22 mouse cellular contexts compared by ENCODE assay signal in genomic region chr12:75560681-75561387, GRCm38 (mm10). TPM values are rescaled to one million over a fixed set of nuclear protein-coding genes. Genes with fewer than 3 reads are reported as not detected.
DNase-seq lines count a peak whose midpoint lies in the region; ATAC-seq and TF ChIP-seq lines count a peak whose summit lies in the region.
"Had no signal": no experiment of that assay in that cellular context is flagged by ENCODE, and none has a peak within 500 bp of the region (broad histone marks: within the 10 kb centered on the region; RNA-seq: fewer than 3 reads in every experiment).

No protein-coding gene starts in this region.

- TF ChIP-seq CTCF in heart, adult 2 months (IDR thresholded peaks at IDR 0.05), result no peak
- TF ChIP-seq CTCF in heart, postnatal 0 days (IDR thresholded peaks at IDR 0.05; ENCODE audit: low read depth), result no peak

- no peaks in the 10 kb centered on the region for H3K9me3 ChIP-seq in heart, embryonic 13.5 days
- no peaks in the 10 kb centered on the region for H3K9me3 ChIP-seq in heart, postnatal 0 days (replicated peaks; ENCODE audit: control insufficient read depth, low read length)
- H3K9me3 ChIP-seq: embryonic facial prominence, embryonic 13.5 days; forebrain, embryonic 13.5 days; G1E; hindbrain, embryonic 15.5 days had no signal

- 0 out of 2 replicates have a peak, but pooled peaks cover 4% of the 10 kb centered on the region for H3K36me3 ChIP-seq in heart, embryonic 13.5 days
- peaks cover 12% of the 10 kb centered on the region for H3K36me3 ChIP-seq in heart, adult 2 months (ENCODE audit: control insufficient read depth, insufficient read depth, low read length)
- H3K36me3 ChIP-seq in heart, postnatal 0 days (replicated peaks; ENCODE audit: control insufficient read depth, insufficient read depth, low read length), result no peaks in the 10 kb centered on the region
- H3K36me3 ChIP-seq: hindbrain, embryonic 15.5 days had no signal

- intact Hi-C loops in heart, adult 2 months (cut with DNase I), result no loop called here

- no peak for TF ChIP-seq EP300 in heart, adult 2 months (IDR thresholded peaks at IDR 0.05; ENCODE audit: insufficient read depth, low read depth, low read length)
- TF ChIP-seq EP300 in heart, postnatal 0 days (IDR thresholded peaks at IDR 0.05; ENCODE audit: low read depth), result no peak

- no peak overlapping the region for H3K9ac ChIP-seq in heart, embryonic 13.5 days
- H3K9ac ChIP-seq in heart, adult 2 months (ENCODE audit: low read depth, low read length), result no peak overlapping the region
- no peak overlapping the region for H3K9ac ChIP-seq in heart, postnatal 0 days (replicated peaks; ENCODE audit: low read depth, low read length)
- H3K9ac ChIP-seq: embryonic facial prominence, embryonic 13.5 days; forebrain, embryonic 13.5 days; forebrain, postnatal 0 days; hindbrain, embryonic 15.5 days had no signal

- DNase-seq in heart, adult 2 months, result no peak
- DNase-seq in heart, postnatal 0 days (ENCODE audit: low spot score), result no peak
- no peak for DNase-seq in heart, adult 18-20 months
- DNase-seq in thymus, adult 18-20 months, result no peak
- no peak for DNase-seq in frontal cortex, postnatal 10 days (ENCODE audit: low spot score in 2 of 2)
- DNase-seq: adrenal gland, postnatal 14 days; B cell, adult 2 months; cerebellum, adult 11-12 months; cerebellum, adult 9-10 months; forebrain, postnatal 0 days; gastrocnemius, adult 2 months; gastrocnemius, postnatal 25 days; kidney, adult 11 months; kidney, adult 9 months had no signal

- peaks cover 12% of the 10 kb centered on the region for H3K79me2 ChIP-seq in heart, adult 2 months (replicated peaks; ENCODE audit: control insufficient read depth, insufficient read depth, low read length)

- no peak overlapping the region for H3K4me2 ChIP-seq in heart, embryonic 13.5 days
- no peak overlapping the region for H3K4me2 ChIP-seq in heart, postnatal 0 days (ENCODE audit: low read depth, low read length)
- H3K4me2 ChIP-seq: embryonic facial prominence, embryonic 13.5 days; forebrain, embryonic 13.5 days; hindbrain, embryonic 15.5 days had no signal

- H3K27ac ChIP-seq in heart, embryonic 13.5 days (replicated peaks), result peak overlapping the region; percentile 87
- no peak overlapping the region for H3K27ac ChIP-seq in heart, adult 2 months
- H3K27ac ChIP-seq in heart, postnatal 0 days (ENCODE audit: low read depth), result peak overlapping the region; percentile 78
- H3K27ac ChIP-seq: embryonic facial prominence, embryonic 13.5 days; forebrain, embryonic 13.5 days; gastrocnemius, adult 2 months; hindbrain, embryonic 15.5 days had no signal

- peaks cover 69% of the 10 kb centered on the region for H3K4me1 ChIP-seq in heart, embryonic 13.5 days
- H3K4me1 ChIP-seq in heart, adult 2 months (ENCODE audit: control insufficient read depth, insufficient read depth, low read length), result peaks cover 18% of the 10 kb centered on the region
- H3K4me1 ChIP-seq in heart, postnatal 0 days (ENCODE audit: control insufficient read depth, insufficient read depth), result peaks cover 51% of the 10 kb centered on the region

- ATAC-seq in heart, embryonic 13.5 days (ENCODE audit: extremely low read depth, insufficient number of reproducible peaks, low FRiP score, low TSS enrichment), result no peak
- no peak for ATAC-seq in heart, postnatal 0 days (ENCODE audit: insufficient read depth, low read depth)
- 0 out of 2 replicates have a peak, but pooled peaks have one; percentile 33 for ATAC-seq in erythroid progenitor cell, adult 5-6 weeks (replicated peaks; ENCODE audit: low FRiP score, poor library complexity, severe bottlenecking)
- ATAC-seq in megakaryocyte progenitor cell, adult 5-6 weeks (replicated peaks; ENCODE audit: poor library complexity), result peak; percentile 68
- ATAC-seq: CD4-positive, CD25-positive, alpha-beta regulatory T cell, adult 4 months; forebrain, embryonic 13.5 days; forebrain, postnatal 0 days had no signal

- WGBS in heart, embryonic 13.5 days, result 69% methylated on average over 4 of the region's 4 CpGs
- WGBS in heart, adult 2 months, result 84% methylated on average over 4 of the region's 4 CpGs
- WGBS in heart, postnatal 0 days, result 67% methylated on average over 4 of the region's 4 CpGs

- no peak overlapping the region for H3K4me3 ChIP-seq in heart, embryonic 13.5 days
- no peak overlapping the region for H3K4me3 ChIP-seq in heart, adult 2 months
- H3K4me3 ChIP-seq in heart, postnatal 0 days (ENCODE audit: low read depth, low read length), result no peak overlapping the region
- H3K4me3 ChIP-seq: embryonic facial prominence, embryonic 13.5 days; forebrain, embryonic 13.5 days; gastrocnemius, adult 2 months; hindbrain, embryonic 15.5 days had no signal

- no peak for TF ChIP-seq POLR2A in heart, adult 2 months (IDR thresholded peaks at IDR 0.05; ENCODE audit: insufficient read depth, low read depth, low read length)

- H3K27me3 ChIP-seq in heart, embryonic 13.5 days (replicated peaks), result no peaks in the 10 kb centered on the region
- H3K27me3 ChIP-seq in heart, adult 2 months (ENCODE audit: control insufficient read depth, insufficient read depth, low read length), result no peaks in the 10 kb centered on the region
- H3K27me3 ChIP-seq in heart, postnatal 0 days (ENCODE audit: control insufficient read depth, insufficient read depth, low read length), result no peaks in the 10 kb centered on the region
- H3K27me3 ChIP-seq: embryonic facial prominence, embryonic 13.5 days; forebrain, embryonic 13.5 days; hindbrain, embryonic 15.5 days had no signal

RNA-seq across cellular contexts. Expression of gene Ppp2r5e, which starts 35.2 kb away (rescaled TPM):
- polyA plus RNA-seq in heart, embryonic 13.5 days (2015; fragmentation: Nextera tagmentation; extraction: Ambion mirVana), result 8.5 and 8.8 TPM in 2 replicates
- 10 to 100 TPM; 32.6 to 32.9 TPM for total RNA-seq in heart, adult 2 months (2021)
- polyA plus RNA-seq in heart, adult 2 months (2012; rRNA removed), result 9.1 and 14.6 TPM in 2 replicates
- 7.5 and 11.5 TPM in 2 replicates for total RNA-seq in heart, postnatal 0 days (2014; rRNA removed; ENCODE audit: low replicate concordance)
- 7.5 and 9.5 TPM in 2 replicates for polyA plus RNA-seq in heart, postnatal 0 days (2015; fragmentation: Nextera tagmentation; extraction: Ambion mirVana)
- 10 to 100 TPM; 30.9 to 32.2 TPM for total RNA-seq in heart, adult 18-20 months (2021)
- total RNA-seq in erythroid progenitor cell, adult 5-6 weeks (2015; ENCODE audit: low replicate concordance), result 41.8 and 61.2 TPM in 2 replicates
- total RNA-seq in erythroid progenitor cell, adult 5-6 weeks (2017; ENCODE audit: low replicate concordance), result 28.3 and 29.1 TPM in 2 replicates
- total RNA-seq in megakaryocyte progenitor cell, adult 5-6 weeks (2015), result 35.2 and 66.9 TPM in 2 replicates
- total RNA-seq in megakaryocyte progenitor cell, adult 5-6 weeks (2017), result 11.9 and 14.1 TPM in 2 replicates

Comparison
In these comparisons a context has a peak if more than half of its experiments do, and no peak if none do; other contexts are left out.
1. ATAC-seq: peak in erythroid progenitor cell, adult 5-6 weeks (single experiment) and megakaryocyte progenitor cell, adult 5-6 weeks (single experiment); none in heart, embryonic 13.5 days (single experiment) and heart, postnatal 0 days (single experiment).